Mouse (Mus musculus) embryo, embryonic 10.5 days (tissue): ENCODE measurements around the gene Unc93b1.
A peak's percentile ranks its signal among the peaks of the same experiment; 100 is the strongest.

Experiments
- DNase-seq: peaks from one replicate; pipeline ENCODE4 v3.0.0-alpha.2; 2015; ENCODE audit warnings: low spot score

Unc93b1 gene

DNA sequence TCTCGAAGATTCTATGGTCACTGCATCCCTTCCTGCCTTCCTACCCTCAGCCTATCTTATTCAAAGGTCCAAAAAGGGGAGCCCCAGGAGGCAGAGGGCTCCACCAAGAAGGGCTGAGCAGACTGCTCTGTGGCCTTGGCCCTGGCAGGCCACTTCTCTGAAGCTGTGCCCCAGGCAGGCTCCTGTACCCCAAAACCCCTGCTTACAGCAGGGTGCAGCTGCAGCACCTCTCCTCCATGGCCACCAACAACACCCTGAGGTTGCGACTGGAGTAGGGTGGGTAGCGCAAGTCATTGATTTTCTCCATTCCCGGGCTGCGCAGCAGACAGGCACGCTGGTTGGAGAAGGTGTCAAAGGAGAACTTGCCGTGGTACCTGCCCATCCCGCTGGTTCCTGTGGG is 21.3 kb upstream of the Unc93b1 start:
- DNase-seq: no peak

GRCm38 (mm10) chr19:3914535-3914934 is 20.5 kb upstream of the Unc93b1 start:
- DNase-seq: no peak

DNA sequence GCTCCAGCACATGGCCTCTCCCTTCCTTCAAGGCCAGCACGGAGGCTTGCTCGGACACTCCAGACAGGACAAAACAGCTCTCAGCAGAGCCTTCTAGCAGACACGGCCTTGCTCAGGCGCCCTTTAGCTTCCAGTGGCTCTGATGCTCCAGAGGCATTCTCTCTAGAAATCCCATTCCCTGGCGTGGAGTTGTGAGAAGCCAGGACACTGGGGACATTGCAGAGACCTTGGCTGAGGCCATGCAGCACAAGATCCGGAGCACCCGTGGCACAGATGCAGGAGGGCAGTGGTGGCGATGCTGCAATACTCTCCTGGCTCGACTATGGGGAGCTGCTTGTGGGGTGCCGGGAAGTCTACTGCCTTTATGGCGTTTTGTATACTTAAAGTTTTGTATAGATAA is 18.3 kb upstream of the Unc93b1 start:
- no peak for DNase-seq

GRCm38 (mm10) chr19:3919928-3920327 is 15.1 kb upstream of the Unc93b1 start:
- no peak for DNase-seq

DNA sequence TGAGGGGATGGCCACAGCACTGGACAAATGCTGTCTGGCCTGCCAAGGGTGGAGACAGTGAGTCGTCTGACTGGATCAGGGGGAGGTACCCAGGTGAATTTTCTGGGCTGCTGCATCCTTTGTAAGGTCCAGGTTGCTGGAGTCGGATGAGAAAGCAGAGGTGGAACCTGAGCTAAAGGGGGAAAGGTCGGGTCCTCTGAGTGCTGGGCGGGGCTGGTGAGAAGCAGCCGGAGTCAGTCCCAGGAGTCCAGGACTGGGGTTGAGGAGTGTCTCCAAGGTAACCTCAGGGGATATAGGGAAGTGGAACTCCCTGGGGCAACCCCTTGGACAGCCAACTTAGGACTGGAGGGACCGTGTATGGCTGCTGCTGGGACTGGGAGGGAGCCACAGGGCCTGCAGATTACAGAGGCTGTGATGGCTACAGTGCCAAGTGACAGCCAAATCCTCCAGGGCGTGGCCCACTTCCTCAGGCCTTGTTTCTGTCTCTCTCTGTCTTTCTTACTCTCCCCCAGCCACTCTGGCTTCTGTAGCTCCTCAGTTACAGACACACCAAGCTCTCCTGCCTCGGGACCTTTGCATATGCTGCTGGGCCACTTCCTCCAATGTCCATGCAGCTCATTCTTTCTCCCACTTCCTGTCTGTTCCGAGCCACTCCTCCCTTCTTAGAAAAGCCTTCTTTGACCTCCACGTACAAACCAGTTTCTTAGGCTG is 12.2 kb upstream of the Unc93b1 start:
- no peak for DNase-seq

DNA sequence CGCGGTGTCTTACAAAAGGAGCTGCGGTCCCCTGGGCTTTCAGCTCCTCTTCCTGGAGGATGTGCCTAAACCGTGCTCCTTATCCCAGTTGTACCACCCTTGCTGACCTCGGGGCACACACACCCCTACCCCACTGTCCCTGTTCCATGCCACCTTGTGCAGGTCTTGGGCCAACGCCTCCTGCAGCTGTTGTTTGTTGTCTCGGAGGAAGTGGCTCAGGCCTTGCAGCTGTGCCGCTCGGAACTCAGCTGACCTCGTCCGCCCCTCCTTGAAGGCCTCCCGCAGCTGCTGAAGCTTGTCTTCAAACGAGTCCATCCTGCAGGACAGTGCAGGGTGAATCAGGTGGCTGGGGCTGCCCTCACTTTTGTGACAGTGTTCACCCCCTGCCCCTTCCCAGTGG is 11.4 kb upstream of the Unc93b1 start:
- no peak for DNase-seq

- no peak for DNase-seq
Measured at GRCm38 (mm10) chr19:3924190-3924589, 10.8 kb upstream of the Unc93b1 start.

GRCm38 (mm10) chr19:3924868-3925267 is 10.1 kb upstream of the Unc93b1 start:
- no peak for DNase-seq

DNA sequence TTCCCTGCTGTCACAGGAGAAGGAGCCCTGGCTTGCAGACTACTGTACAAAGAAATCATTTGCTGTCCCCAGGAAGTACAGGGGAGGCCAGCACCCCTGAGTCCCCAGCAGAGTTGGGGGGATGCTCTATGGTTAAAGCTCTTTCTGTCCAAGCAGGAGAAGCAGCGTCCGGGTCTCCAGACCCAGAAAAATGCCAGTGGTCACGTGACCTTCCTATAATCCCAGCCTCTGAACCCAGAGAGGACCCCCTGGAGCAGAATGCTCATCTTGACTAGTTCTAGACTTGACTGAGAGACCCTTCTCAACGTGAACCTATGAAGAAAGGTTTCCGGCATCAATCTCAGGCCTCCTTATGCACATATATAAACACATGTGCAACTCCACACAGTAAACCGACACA is 9.1 kb upstream of the Unc93b1 start:
- DNase-seq: no peak

DNA sequence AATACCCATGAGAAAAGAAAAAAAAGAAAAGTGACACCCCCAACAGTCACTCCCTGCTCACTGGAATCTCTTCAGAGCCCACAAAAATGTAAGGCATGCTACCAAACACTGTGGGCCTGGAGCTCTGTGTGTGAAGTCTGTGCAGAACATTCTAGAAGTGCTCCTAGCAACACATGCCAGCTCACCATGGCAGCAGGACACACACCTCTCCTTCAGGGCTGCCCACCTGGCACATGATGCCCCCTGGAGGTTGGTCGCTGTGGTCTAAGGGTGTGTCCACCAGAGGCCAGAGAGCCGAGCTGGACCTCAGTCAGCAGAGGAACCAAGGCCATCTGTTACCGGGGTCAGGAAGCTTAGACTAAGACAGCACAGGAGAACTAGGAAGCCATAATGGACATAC is 8.7 kb upstream of the Unc93b1 start:
- DNase-seq: no peak

DNA sequence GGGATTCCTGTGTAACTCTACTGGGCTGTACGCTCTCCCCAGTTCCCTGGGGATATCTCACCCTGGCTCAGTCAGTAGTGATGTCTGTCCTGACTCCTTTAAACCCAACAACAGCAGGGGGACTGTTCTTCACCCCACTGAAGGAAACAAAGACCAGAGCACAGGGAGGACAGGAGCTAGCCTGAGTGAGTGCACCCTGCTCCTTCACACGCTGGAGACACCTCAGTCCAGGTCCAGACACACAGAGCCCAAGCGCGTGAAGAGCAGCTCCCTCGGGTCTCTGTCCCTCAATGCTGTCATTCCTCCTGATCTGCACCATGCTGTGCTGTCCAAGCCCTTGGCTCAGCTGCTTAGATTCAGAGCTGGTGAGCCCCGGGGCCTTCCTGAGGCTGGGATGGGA is 8.3 kb upstream of the Unc93b1 start:
- no peak for DNase-seq

DNA sequence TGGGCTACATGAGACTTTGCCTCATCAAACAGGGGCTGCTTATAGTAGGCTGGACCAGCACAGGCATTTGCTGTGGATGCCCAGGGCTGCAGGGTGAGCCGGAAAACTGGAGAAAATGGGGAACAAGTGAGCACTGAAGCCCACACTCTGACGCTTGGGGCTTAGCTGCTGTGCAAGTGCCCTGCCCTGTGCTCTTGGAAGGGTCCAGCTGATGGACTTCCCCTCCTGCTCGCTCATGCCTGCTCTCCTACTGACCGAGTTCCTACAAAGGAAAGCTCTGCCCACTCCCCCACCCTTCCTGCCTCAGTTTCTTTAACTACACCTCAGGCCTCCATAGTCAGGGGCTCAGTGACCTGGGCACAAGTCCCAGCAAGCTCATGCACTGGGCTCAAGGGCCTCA is 7.0 kb upstream of the Unc93b1 start:
- DNase-seq: no peak

GRCm38 (mm10) chr19:3928779-3929178 is 6.2 kb upstream of the Unc93b1 start:
- DNase-seq: no peak

DNA sequence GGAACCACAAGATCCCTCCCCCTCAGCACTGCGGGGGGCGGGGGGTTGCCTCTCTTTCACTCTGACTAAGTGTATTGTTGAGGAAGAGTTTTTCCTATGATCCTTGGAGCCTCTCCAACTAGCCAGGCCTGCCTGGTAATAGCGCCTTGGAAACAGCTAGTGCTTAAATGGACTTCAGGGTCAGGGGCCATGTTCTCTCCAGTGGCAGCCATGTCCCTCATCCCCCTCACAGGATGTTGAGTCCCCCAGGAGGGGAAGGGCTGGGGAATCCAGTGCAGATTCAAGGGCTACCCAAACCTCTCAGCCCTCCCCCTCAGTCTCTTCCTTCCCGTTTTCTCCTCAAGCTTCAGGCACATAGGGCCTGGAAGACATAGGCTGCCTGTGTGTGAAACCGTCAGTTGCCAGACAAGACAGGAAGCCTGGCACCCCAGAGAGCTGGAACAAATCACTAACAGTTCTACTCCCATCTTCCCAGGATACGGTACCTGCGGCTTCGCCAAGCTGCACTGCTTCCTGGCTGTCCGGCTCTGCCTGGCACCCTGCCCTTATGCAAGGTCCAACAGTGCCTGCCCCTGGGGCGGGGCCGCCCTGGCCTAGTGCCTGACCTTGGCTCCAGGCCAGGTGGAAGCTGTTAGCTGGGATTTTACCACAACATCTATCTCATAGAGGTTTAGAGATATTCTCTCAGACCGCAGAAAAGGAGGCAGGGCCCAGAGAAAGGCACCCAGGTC is 5.6 kb upstream of the Unc93b1 start, which contains the start of gene Aldh3b1:
Gene Aldh3b1, minus strand, starts transcription at position 598 of the 731 bp plus-strand sequence.
- no peak for DNase-seq

DNA sequence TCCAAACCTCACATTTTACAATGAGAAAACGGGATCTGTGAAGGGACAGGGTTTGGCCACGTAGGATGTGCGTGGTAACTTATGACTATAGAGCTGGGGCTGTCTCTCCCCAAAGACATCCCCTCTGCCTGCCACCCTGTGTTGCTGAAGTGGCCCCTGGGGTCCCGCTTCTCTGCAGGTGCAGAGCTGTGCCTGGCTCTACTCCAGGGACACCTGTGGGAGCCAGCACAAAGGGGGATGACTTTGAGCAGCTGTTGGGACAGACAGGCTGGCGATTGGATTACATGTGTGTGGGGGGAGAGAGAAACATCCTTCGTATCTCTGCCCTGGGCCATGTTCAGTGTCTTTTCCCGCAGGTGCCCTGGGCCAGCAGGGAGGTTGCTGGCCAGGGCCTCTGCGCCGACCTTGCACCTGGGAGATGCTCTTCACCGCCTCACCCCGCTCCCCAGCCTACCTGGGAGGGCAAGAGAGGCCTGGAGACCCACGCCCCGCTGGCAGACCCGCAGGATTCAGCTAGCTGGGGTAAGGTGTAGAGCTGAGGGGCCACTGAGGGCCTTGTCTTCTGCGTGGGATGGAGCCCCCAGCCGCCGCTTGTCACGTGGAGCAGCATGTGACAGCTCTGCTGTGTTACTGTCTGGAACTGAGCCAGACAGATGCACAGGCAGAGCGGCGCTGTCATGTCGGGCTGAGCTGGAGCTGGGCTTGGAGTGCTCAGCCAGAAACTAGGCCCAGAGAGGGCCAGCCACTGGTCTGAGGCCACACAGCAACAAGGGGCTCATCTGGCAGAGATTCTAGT is 4.5 kb upstream of the Unc93b1 start:
- no peak for DNase-seq

GRCm38 (mm10) chr19:3931716-3932115 is 3.3 kb upstream of the Unc93b1 start:
- DNase-seq: no peak

GRCm38 (mm10) chr19:3935896-3936850 is 1.2 kb downstream of the Unc93b1 start:
- peak; percentile 66 for DNase-seq

GRCm38 (mm10) chr19:3942315-3942714 is 7.3 kb downstream of the Unc93b1 start:
- DNase-seq: no peak

DNA sequence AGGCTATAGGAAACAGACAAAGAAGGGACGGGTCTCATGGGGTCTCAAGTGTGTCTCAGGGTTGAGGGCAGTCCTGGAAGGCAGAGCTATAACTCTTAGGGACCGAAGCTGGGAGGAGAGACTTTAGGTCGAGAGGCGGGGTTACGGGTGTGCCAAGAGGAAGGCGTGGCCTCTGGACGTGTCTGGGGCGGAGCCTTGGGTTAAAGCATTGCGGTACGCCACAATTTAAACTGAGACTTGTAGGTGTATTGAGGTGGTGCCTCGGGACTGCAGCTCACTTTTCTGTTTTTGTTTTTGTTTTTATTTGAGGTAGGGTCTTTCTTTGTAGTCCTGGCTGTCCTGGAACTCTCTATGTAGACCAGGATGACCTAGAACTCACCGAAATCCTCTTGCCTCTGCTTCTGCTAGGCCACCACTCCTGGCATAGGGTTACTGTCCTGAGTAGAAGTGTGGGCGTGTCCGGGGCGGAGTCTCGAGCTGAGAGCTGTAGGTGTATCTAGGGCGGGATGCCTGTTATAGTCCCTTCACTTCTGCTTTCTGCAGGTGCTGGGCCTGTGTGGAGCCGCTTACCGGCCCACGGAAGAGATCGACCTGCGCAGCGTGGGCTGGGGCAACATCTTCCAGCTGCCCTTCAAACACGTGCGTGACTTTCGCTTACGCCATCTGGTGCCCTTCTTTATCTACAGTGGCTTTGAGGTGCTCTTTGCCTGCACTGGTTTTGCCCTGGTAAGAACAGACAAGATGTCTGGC is 8.2 kb downstream of the Unc93b1 start:
- DNase-seq: peak; percentile 12

- DNase-seq: peak; percentile 19
Measured at GRCm38 (mm10) chr19:3945872-3946564, 11.0 kb downstream of the Unc93b1 start.
